In the genomic region with DNA sequence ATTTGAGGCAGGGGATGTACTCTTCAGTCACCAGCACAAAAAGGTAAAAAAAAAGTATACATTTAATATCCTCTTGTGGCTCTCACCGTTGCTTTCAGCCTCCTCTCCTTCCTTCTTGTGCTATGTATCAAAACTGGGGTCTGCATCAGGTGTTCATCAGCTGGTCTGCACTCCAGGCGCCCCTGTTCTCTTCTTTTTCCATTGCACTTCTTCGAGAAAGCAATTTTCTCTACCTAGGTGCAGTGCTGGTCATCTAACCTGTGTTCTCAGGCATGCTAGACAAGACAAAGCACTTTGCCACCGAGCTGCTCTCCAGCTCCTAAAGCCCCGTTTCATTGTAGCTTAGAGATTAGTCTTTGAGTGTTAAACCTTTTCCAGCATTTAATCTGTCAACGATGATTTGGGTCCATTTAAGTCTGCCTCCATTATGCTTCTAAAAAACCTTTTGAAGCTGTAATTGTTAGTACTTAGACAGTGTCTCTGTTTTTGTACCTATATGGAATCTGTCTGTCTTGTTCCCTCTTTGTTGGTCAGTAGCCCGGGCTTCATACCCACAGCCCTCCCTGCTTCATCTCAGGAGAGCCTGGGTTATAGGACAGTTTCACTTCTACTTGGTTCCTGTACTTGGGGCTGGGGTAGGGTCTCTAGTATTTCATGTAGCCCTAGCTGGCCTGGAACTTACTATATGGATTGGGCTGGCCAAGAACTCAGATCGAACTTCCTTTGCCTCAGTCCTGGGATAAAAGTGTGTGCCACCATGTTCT, we compare ENCODE assay signal across 7 mouse cellular contexts. TPM values are rescaled to one million over a fixed set of nuclear protein-coding genes. Genes with fewer than 3 reads are reported as not detected.
DNase-seq lines count a peak whose midpoint lies in the region; ATAC-seq lines count a peak whose summit lies in the region.

No protein-coding gene starts in this region.

- H3K27me3 ChIP-seq in megakaryocyte, embryonic 14.5 days (replicated peaks), result no peaks in the 10 kb centered on the region
- H3K27me3 ChIP-seq in forebrain, embryonic 10.5 days (ENCODE audit: poor library complexity, severe bottlenecking), result no peaks in the 10 kb centered on the region
- no peaks in the 10 kb centered on the region for H3K27me3 ChIP-seq in liver, embryonic 12.5 days (replicated peaks)

- peaks cover 74% of the 10 kb centered on the region for H3K4me1 ChIP-seq in megakaryocyte, embryonic 14.5 days
- peaks cover 26% of the 10 kb centered on the region for H3K4me1 ChIP-seq in forebrain, embryonic 10.5 days
- peaks cover 59% of the 10 kb centered on the region for H3K4me1 ChIP-seq in liver, embryonic 12.5 days

- DNase-seq in forebrain, embryonic 10.5 days (ENCODE audit: extremely low spot score, low spot score), result no peak
- peak; percentile 30 to 33 for DNase-seq in thymus, postnatal 36 days
- no peak for DNase-seq in frontal cortex, postnatal 25 days (ENCODE audit: low spot score in 2 of 2)
- no peak for DNase-seq in left cerebral cortex, adult 9 months (ENCODE audit: low spot score in 2 of 2)

- peak overlapping the region; percentile 95 for H3K9ac ChIP-seq in liver, embryonic 12.5 days

- 46% methylated on average over 8 of the region's 8 CpGs for WGBS in forebrain, embryonic 10.5 days
- WGBS in liver, embryonic 12.5 days (ENCODE audit: insufficient replicate concordance), result 30% methylated on average over 8 of the region's 8 CpGs

- peak overlapping the region; percentile 97 for H3K27ac ChIP-seq in forebrain, embryonic 10.5 days
- H3K27ac ChIP-seq in liver, embryonic 12.5 days, result peak overlapping the region; percentile 98

- peaks cover 14% of the 10 kb centered on the region for H3K36me3 ChIP-seq in megakaryocyte, embryonic 14.5 days (replicated peaks; ENCODE audit: low read length)
- H3K36me3 ChIP-seq in forebrain, embryonic 10.5 days (replicated peaks), result peaks cover 4% of the 10 kb centered on the region
- H3K36me3 ChIP-seq in liver, embryonic 12.5 days, result peaks cover 2% of the 10 kb centered on the region

- no peaks in the 10 kb centered on the region for H3K9me3 ChIP-seq in megakaryocyte, embryonic 14.5 days
- H3K9me3 ChIP-seq in forebrain, embryonic 10.5 days, result no peaks in the 10 kb centered on the region
- H3K9me3 ChIP-seq in liver, embryonic 12.5 days (replicated peaks), result no peaks in the 10 kb centered on the region

- H3K4me2 ChIP-seq in liver, embryonic 12.5 days, result peak overlapping the region; percentile 88

- peak overlapping the region; percentile 100 for H3K4me3 ChIP-seq in megakaryocyte, embryonic 14.5 days (replicated peaks)
- peak overlapping the region; percentile 78 for H3K4me3 ChIP-seq in forebrain, embryonic 10.5 days
- peak overlapping the region; percentile 89 for H3K4me3 ChIP-seq in liver, embryonic 12.5 days

- ATAC-seq in megakaryocyte, adult 5-6 weeks (ENCODE audit: poor library complexity, severe bottlenecking), result no peak
- ATAC-seq in liver, embryonic 12.5 days, result no peak

RNA-seq across cellular contexts. Expression of a gene that starts 1.7 kb away (rescaled TPM):
- 1.6 and 2.2 TPM in 2 replicates for polyA plus RNA-seq in megakaryocyte, embryonic 14.5 days (2012; ENCODE audit: insufficient read depth, low replicate concordance)
- 90.6 and 94.3 TPM in 2 replicates for total RNA-seq in megakaryocyte, adult 5-6 weeks (2015)
- total RNA-seq in megakaryocyte, adult 5-6 weeks (2017), result 53.1 and 63.6 TPM in 2 replicates
- polyA plus RNA-seq in forebrain, embryonic 10.5 days (2016; fragmentation: Nextera tagmentation; extraction: Ambion mirVana), result 12.0 and 13.8 TPM in 2 replicates
- 14.4 and 16.4 TPM in 2 replicates for polyA plus RNA-seq in liver, embryonic 12.5 days (2016; fragmentation: Nextera tagmentation; extraction: Ambion mirVana)

RNA-seq across cellular contexts. Expression of a gene that starts 46.3 kb away (rescaled TPM):
- 1.1 TPM in 1 of 2 replicates, not detected in the other for polyA plus RNA-seq in megakaryocyte, embryonic 14.5 days (2012; ENCODE audit: insufficient read depth, low replicate concordance)
- total RNA-seq in megakaryocyte, adult 5-6 weeks (2015), result 0.16 and 0.46 TPM in 2 replicates
- 0.33 TPM in 1 of 2 replicates, not detected in the other for total RNA-seq in megakaryocyte, adult 5-6 weeks (2017)
- 9.0 and 9.3 TPM in 2 replicates for polyA plus RNA-seq in forebrain, embryonic 10.5 days (2016; fragmentation: Nextera tagmentation; extraction: Ambion mirVana)
- polyA plus RNA-seq in liver, embryonic 12.5 days (2016; fragmentation: Nextera tagmentation; extraction: Ambion mirVana), result 3.1 and 3.8 TPM in 2 replicates

RNA-seq across cellular contexts. Expression of a gene that starts 58.8 kb away (rescaled TPM):
- not detected in 2 replicates for polyA plus RNA-seq in megakaryocyte, embryonic 14.5 days (2012; ENCODE audit: insufficient read depth, low replicate concordance)
- total RNA-seq in megakaryocyte, adult 5-6 weeks (2015), result 0.11 TPM in 1 of 2 replicates, not detected in the other
- 0.51 and 0.61 TPM in 2 replicates for total RNA-seq in megakaryocyte, adult 5-6 weeks (2017)
- 11.1 and 13.0 TPM in 2 replicates for polyA plus RNA-seq in forebrain, embryonic 10.5 days (2016; fragmentation: Nextera tagmentation; extraction: Ambion mirVana)
- polyA plus RNA-seq in liver, embryonic 12.5 days (2016; fragmentation: Nextera tagmentation; extraction: Ambion mirVana), result 8.2 and 8.5 TPM in 2 replicates

Comparison
In these comparisons a context has a peak if more than half of its experiments do, and no peak if none do; other contexts are left out.
1. DNase-seq: peak in thymus, postnatal 36 days (2 of 2); none in forebrain, embryonic 10.5 days (single experiment), frontal cortex, postnatal 25 days (0 of 2) and left cerebral cortex, adult 9 months (0 of 2).
2. Peak in every context shown above with its lines, with median percentiles within 50 percentile points of each other: H3K4me3 ChIP-seq.